Mouse (Mus musculus) spleen, adult 2 months (tissue): ENCODE results near the gene Sh3pxd2b.

Source experiments
- CTCF ChIP-seq: fragments of 200-500 bp; IDR thresholded peaks from 2 replicates; pipeline ENCODE4 v1.5.1; 2011; ENCODE audit warnings: mild to moderate bottlenecking, inconsistent platforms; ENCODE audit not compliant: insufficient read depth, insufficient read length, insufficient replicate concordance; ENCODE audit errors: extremely low read depth
- POLR2A ChIP-seq: fragments of 200-500 bp; IDR thresholded peaks from 2 replicates; pipeline ENCODE4 v1.6.1; 2011; ENCODE audit warnings: low read depth, low read length, inconsistent platforms

DNA sequence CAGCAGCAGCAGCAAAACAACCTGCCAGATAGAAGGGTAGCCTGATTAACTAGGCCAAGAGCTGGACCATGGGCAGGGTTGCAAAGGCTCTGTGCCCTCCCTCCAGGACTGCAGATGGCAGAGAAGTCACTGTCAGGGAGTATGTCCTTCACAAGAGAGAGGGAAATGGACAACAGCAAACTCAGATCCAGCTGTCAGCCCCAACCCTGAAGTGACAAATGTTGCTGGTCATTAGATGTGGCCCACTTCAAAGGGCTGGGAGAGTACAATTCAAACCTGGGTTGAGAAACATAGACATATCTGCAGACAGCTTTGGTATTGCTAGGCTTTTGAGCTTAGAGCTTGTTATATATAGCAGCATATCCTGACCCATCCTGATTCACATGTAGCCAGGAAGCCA lies 32.3 kb downstream of the Sh3pxd2b start:
- TF ChIP-seq CTCF (no peak), POLR2A (no peak)
